In the genomic region with DNA sequence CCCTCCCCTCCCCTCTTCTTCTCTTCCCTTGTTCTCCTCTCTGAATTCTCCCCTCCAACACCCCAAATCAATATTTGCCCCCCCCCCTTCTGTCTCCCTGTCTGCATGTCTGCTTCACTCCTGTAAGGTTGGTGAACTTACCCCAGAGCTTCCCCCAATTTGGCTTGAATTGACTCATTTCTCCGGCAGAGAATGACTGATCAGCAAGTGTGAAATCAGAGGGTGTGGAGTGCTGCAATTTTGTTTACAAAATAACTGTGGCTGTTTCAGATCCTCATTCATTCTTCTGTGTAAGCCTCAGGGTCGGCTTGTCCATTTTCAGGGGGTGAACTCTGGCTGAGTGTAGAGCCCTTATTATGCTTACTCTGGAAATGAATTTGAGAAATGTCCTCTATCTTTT, we compare ENCODE assay signal across 25 mouse cellular contexts. TPM values are rescaled to one million over a fixed set of nuclear protein-coding genes. Genes with fewer than 3 reads are reported as not detected.
DNase-seq lines count a peak whose midpoint lies in the region; ATAC-seq and TF ChIP-seq lines count a peak whose summit lies in the region.
"Had no signal": no experiment of that assay in that cellular context is flagged by ENCODE, and none has a peak within 500 bp of the region (broad histone marks: within the 10 kb centered on the region; RNA-seq: fewer than 3 reads in every experiment).

No protein-coding gene starts in this region.

- no peak for TF ChIP-seq CTCF in CH12.LX (conservative IDR thresholded peaks at IDR 0.05 in 1 of 2, IDR thresholded peaks at IDR 0.05 in 1 of 2; ENCODE audit: low read depth in 2 of 2, low read length in 2 of 2)

- no peaks in the 10 kb centered on the region for H3K27me3 ChIP-seq in CH12.LX (replicated peaks)
- no peaks in the 10 kb centered on the region for H3K27me3 ChIP-seq in intestine, embryonic 16.5 days (replicated peaks; ENCODE audit: control insufficient read depth, insufficient read depth, low read length)
- H3K27me3 ChIP-seq in forebrain, embryonic 13.5 days: no peaks in the 10 kb centered on the region
- H3K27me3 ChIP-seq: embryonic facial prominence, embryonic 12.5 days; embryonic facial prominence, embryonic 15.5 days; forebrain, embryonic 15.5 days; heart, embryonic 12.5 days; heart, embryonic 15.5 days; hindbrain, embryonic 13.5 days; intestine, embryonic 15.5 days; Patski had no signal

- no peaks in the 10 kb centered on the region for H3K9me3 ChIP-seq in CH12.LX (replicated peaks; ENCODE audit: low read length)
- H3K9me3 ChIP-seq in intestine, embryonic 16.5 days (ENCODE audit: control insufficient read depth, low read length): no peaks in the 10 kb centered on the region
- H3K9me3 ChIP-seq in forebrain, embryonic 13.5 days (replicated peaks): no peaks in the 10 kb centered on the region
- H3K9me3 ChIP-seq: embryonic facial prominence, embryonic 12.5 days; embryonic facial prominence, embryonic 15.5 days; forebrain, embryonic 15.5 days; G1E; heart, embryonic 12.5 days; heart, embryonic 15.5 days; hindbrain, embryonic 10.5 days; hindbrain, embryonic 13.5 days; intestine, embryonic 15.5 days had no signal

- peaks cover 13% of the 10 kb centered on the region for H3K79me2 ChIP-seq in CH12.LX (replicated peaks; ENCODE audit: control insufficient read depth, extremely low read depth, insufficient read depth, poor library complexity, severe bottlenecking)

- H3K27ac ChIP-seq in CH12.LX (ENCODE audit: insufficient read depth, low read depth): no peak overlapping the region
- H3K27ac ChIP-seq in intestine, embryonic 16.5 days (ENCODE audit: low read length): no peak overlapping the region
- H3K27ac ChIP-seq in forebrain, embryonic 13.5 days: no peak overlapping the region
- H3K27ac ChIP-seq: embryonic facial prominence, embryonic 12.5 days; embryonic facial prominence, embryonic 15.5 days; forebrain, embryonic 15.5 days; heart, embryonic 15.5 days; hindbrain, embryonic 10.5 days; hindbrain, embryonic 13.5 days; intestine, embryonic 15.5 days had no signal

- DNase-seq in A20 (ENCODE audit: low read depth, low spot score) (peak; percentile 68), CH12.LX (ENCODE audit: extremely low read depth) (peak; percentile 47)
- DNase-seq in neural tube, embryonic 10.5 days (ENCODE audit: extremely low spot score, low spot score): no peak
- DNase-seq: adrenal gland, postnatal 10 days; adrenal gland, postnatal 36 days; cerebellum, adult 18-20 months; cerebellum, adult 9-10 months; cerebellum, postnatal 14 days; gastrocnemius, postnatal 25 days; heart, postnatal 10 days; heart, postnatal 36 days had no signal

- peaks cover 54 to 69% of the 10 kb centered on the region in 2 experiments for H3K36me3 ChIP-seq in CH12.LX (replicated peaks in 1 of 2; ENCODE audit: control insufficient read depth in 1 of 2, insufficient read depth in 1 of 2, low read length in 1 of 2)
- H3K36me3 ChIP-seq in intestine, embryonic 16.5 days (ENCODE audit: control insufficient read depth, insufficient read depth, low read length): peaks cover 19% of the 10 kb centered on the region; the same call in 1 of the 2 replicates
- H3K36me3 ChIP-seq in forebrain, embryonic 13.5 days (ENCODE audit: poor library complexity, severe bottlenecking): peaks cover 69% of the 10 kb centered on the region

- dilution Hi-C loops in CH12.LX (cut with MboI; ENCODE audit: extremely low pct_ligation_motif_present, extremely low pct_unique_long_range_greater_than_20kb, low sequenced_read_pairs): no loop called here

- WGBS in intestine, embryonic 16.5 days: 73% methylated on average over 2 of the region's 2 CpGs
- 82% methylated on average over 2 of the region's 2 CpGs for whole genome bisulfite sequencing in forebrain, embryonic 13.5 days

- H3K4me2 ChIP-seq in CH12.LX (ENCODE audit: insufficient read depth, low read depth, poor library complexity, severe bottlenecking): no peak overlapping the region
- H3K4me2 ChIP-seq in intestine, embryonic 16.5 days (ENCODE audit: low read depth, low read length): no peak overlapping the region
- H3K4me2 ChIP-seq in forebrain, embryonic 13.5 days: no peak overlapping the region
- H3K4me2 ChIP-seq: embryonic facial prominence, embryonic 12.5 days; embryonic facial prominence, embryonic 15.5 days; forebrain, embryonic 15.5 days; heart, embryonic 12.5 days; heart, embryonic 15.5 days; hindbrain, embryonic 13.5 days; intestine, embryonic 15.5 days had no signal

- H3K4me3 ChIP-seq in CH12.LX (replicated peaks in 1 of 3; ENCODE audit: low read depth in 2 of 3, low read length in 2 of 3, poor library complexity in 1 of 3): no peak overlapping the region
- H3K4me3 ChIP-seq in intestine, embryonic 16.5 days (ENCODE audit: low read length): no peak overlapping the region
- no peak overlapping the region for H3K4me3 ChIP-seq in forebrain, embryonic 13.5 days
- H3K4me3 ChIP-seq: embryonic facial prominence, embryonic 12.5 days; embryonic facial prominence, embryonic 15.5 days; forebrain, embryonic 15.5 days; heart, embryonic 12.5 days; heart, embryonic 15.5 days; hindbrain, embryonic 10.5 days; hindbrain, embryonic 13.5 days; intestine, embryonic 15.5 days had no signal

- peaks cover 5 to 17% of the 10 kb centered on the region in 2 experiments; a peak in 3 of 4 replicates for H3K4me1 ChIP-seq in CH12.LX (ENCODE audit: control insufficient read depth in 1 of 2, insufficient read depth in 2 of 2)
- no peaks in the 10 kb centered on the region for H3K4me1 ChIP-seq in intestine, embryonic 16.5 days (ENCODE audit: control insufficient read depth, insufficient read depth, low read length)
- H3K4me1 ChIP-seq in forebrain, embryonic 13.5 days: no peaks in the 10 kb centered on the region
- H3K4me1 ChIP-seq: embryonic facial prominence, embryonic 12.5 days; embryonic facial prominence, embryonic 15.5 days; forebrain, embryonic 15.5 days; hindbrain, embryonic 10.5 days; hindbrain, embryonic 13.5 days; intestine, embryonic 15.5 days had no signal

- H3K9ac ChIP-seq in CH12.LX (ENCODE audit: insufficient read depth, low read depth): no peak overlapping the region
- no peak overlapping the region for H3K9ac ChIP-seq in intestine, embryonic 16.5 days (ENCODE audit: low read depth, low read length)
- H3K9ac ChIP-seq in forebrain, embryonic 13.5 days: no peak overlapping the region
- H3K9ac ChIP-seq: embryonic facial prominence, embryonic 12.5 days; embryonic facial prominence, embryonic 15.5 days; forebrain, embryonic 15.5 days; heart, embryonic 12.5 days; heart, embryonic 15.5 days; hindbrain, embryonic 13.5 days; intestine, embryonic 15.5 days had no signal

- TF ChIP-seq RAD21 in CH12.LX (IDR thresholded peaks at IDR 0.05; ENCODE audit: low read depth, low read length): no peak

- TF ChIP-seq POLR2A in CH12.LX (IDR thresholded peaks at IDR 0.05; ENCODE audit: low read depth, low read length): no peak

- in situ Hi-C loops in CH12.LX (cut with MboI; ENCODE audit: low pct_ligation_motif_present, low pct_unique_long_range_greater_than_20kb, low sequenced_read_pairs): no loop called here

- ATAC-seq in granulocyte monocyte progenitor cell, adult 5-6 weeks (replicated peaks; ENCODE audit: poor library complexity, severe bottlenecking): peak; percentile 37; the same call in 1 of the 2 replicates
- ATAC-seq in intestine, embryonic 16.5 days: no peak
- no peak for ATAC-seq in forebrain, embryonic 13.5 days
- ATAC-seq: forebrain, embryonic 15.5 days; hindbrain, embryonic 16.5 days; intestine, embryonic 15.5 days; Patski had no signal

- TF ChIP-seq EP300 in CH12.LX (IDR thresholded peaks at IDR 0.05; ENCODE audit: low read length): no peak

TF ChIP-seq in CH12.LX, 34 proteins besides CTCF, POLR2A, EP300 and RAD21:
- TF ChIP-seq ZC3H11A (IDR thresholded peaks at IDR 0.05; ENCODE audit: low read depth, low read length): no peak
- TF ChIP-seq IRF4 (IDR thresholded peaks at IDR 0.05; ENCODE audit: low read depth, low read length): peak; percentile 75

RNA-seq across cellular contexts. Expression of a gene that starts 36.9 kb away (rescaled TPM):
- total RNA-seq in CH12.LX (2012; rRNA removed): 188 and 190 TPM in 2 replicates
- total RNA-seq in CH12.LX (2014; rRNA removed): 394 and 436 TPM in 2 replicates
- 268 and 350 TPM in 2 replicates for polyA plus RNA-seq in CH12.LX (2012; ENCODE audit: insufficient read length, low read depth)
- total RNA-seq in granulocyte monocyte progenitor cell, adult 5-6 weeks (2014; fragmentation: Nextera tagmentation): 89.4 and 122 TPM in 2 replicates
- 203 and 269 TPM in 2 replicates for total RNA-seq in granulocyte monocyte progenitor cell, adult 5-6 weeks (2017)
- 60.0 and 63.6 TPM in 2 replicates for polyA plus RNA-seq in intestine, embryonic 16.5 days (2015; fragmentation: Nextera tagmentation; extraction: Ambion mirVana)
- 86.2 and 89.5 TPM in 2 replicates for polyA plus RNA-seq in forebrain, embryonic 13.5 days (2015; fragmentation: Nextera tagmentation; extraction: Ambion mirVana)
